Mouse (Mus musculus) c-Kit-positive CD71-negative TER-119-negative erythroid progenitor cells, embryonic 14.5 days (primary cell): Measurements from ENCODE around the gene Gpn1.

Experiments
- DNase-seq: peaks from one replicate; pipeline ENCODE4 v3.0.0-alpha.2; 2013; ENCODE audit warnings: low read depth

Gpn1 gene

DNA sequence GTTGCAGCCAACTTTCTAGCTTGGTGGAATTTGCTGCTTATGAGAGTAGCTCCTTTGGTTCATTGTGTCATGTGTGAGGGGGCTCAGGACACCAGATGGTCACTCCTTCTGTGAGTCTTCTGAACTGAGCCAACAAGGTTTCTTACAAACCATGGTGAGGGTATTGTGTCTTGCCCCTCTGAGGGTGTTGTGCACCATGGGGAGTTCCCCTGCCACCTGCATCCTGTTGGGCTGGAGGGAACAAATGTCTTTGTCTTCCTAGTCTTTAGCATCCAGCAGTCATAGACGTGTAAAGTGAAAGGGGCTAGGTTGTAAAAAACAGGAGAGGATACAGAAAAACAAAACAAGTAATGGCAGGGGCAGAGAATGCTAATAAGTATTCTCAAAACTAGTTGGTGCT, 64.9 kb downstream of the Gpn1 start:
- no peak for DNase-seq

DNA sequence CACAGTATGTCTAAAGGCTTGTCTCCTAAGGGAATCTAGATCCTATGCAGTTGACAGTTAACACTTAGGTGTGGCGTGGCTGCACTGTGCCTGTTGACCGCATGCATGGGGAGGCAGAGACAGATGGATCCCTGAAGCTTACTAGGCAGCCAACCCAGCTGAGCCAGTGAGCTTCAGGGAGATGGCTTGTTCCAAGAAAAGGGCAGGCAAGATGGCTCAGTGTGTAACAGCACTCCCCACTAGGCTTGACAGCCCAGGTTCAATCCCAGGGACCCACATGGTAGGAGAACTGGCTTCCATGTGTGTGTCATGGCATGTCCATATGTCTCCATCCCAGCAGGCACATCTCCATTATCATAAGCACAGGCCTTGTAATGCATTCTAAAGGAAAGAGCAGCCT, 65.8 kb downstream of the Gpn1 start:
- no peak for DNase-seq

DNA sequence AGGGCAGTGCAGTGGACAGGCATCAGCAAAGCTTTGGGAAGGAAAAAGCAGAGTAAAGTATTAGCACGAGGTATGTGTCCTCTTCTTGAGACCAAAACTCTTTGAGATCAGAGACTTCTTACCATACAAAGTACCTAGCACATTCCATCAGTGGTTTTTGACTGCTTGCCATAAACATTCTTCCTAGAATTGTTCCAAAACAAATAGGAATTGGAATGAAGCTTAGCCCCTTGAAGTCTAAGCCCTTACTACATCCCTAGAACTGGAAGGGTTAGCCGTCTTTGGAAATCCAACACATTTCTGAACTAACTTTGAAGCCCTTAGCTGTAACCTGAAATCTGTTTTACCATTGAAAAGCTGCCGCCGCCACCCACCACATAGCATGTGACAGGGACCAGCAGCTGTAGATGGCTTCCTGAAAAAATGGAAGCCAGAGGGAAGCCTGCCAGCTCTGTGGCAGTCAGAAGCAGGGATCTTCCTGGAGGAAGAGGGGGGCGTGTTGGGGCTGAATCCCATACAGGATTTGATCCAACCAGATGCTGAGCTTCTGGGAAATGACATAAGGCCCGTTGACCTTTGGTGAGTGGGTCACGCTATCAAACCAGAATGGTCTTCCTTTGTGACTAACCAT, 67.6 kb downstream of the Gpn1 start:
- DNase-seq: no peak
